Mouse (Mus musculus) neutrophil, adult 5-6 weeks (primary cell): ENCODE results near the gene Pygl. TPM values are rescaled to one million over a fixed set of nuclear protein-coding genes. Genes with fewer than 3 reads are reported as not detected.
"Not testable (repeated sequence)": the region's sequence is repeated elsewhere in the genome, so short reads cannot be mapped to it uniquely, and the experiment has no call there.

Experiments
- ATAC-seq: fragments of 151-379, 151-347 bp; 2 replicates; pipeline ENCODE4 v1.8.0; 2017; ENCODE audit warnings: mild to moderate bottlenecking, moderate TSS enrichment; ENCODE audit not compliant: insufficient number of reproducible peaks, poor library complexity, low FRiP score, severe bottlenecking; ENCODE audit errors: extremely low read depth
- total RNA-seq: library from RNA; stranded (forward); fragments of 200-1000 nt; gene quantifications from 2 replicates; pipeline ENCODE4 v1.2.3, GENCODE M21; 2017

Pygl gene
- total RNA-seq, 1 experiment from 2014 or later: 700 TPM

DNA sequence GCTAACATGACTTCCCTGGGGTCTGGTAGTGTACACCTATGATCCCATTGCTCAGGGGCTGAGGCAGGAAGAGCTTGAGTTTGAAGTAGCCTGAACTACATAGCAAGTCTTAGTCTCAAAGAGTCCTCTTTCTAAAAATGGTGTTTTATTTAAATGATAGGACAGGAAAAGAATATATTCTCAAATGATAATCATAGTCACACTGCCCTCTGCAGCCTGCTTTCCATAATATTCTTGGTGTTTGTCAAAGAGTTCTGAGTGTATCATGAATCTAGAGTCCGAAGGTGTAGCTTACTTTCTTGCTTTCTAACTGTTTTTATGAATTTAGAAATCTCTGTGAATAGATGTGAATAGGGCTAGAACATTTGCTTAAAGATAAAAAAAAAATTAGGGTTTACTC lies 61.3 kb downstream of the Pygl start:
- no peak for ATAC-seq

- no peak for ATAC-seq
These were observed 63.3 kb downstream of the Pygl start for GRCm38 (mm10) chr12:70167950-70168349.

- no peak for ATAC-seq
These were observed 66.5 kb downstream of the Pygl start for GRCm38 (mm10) chr12:70164741-70165140.

DNA sequence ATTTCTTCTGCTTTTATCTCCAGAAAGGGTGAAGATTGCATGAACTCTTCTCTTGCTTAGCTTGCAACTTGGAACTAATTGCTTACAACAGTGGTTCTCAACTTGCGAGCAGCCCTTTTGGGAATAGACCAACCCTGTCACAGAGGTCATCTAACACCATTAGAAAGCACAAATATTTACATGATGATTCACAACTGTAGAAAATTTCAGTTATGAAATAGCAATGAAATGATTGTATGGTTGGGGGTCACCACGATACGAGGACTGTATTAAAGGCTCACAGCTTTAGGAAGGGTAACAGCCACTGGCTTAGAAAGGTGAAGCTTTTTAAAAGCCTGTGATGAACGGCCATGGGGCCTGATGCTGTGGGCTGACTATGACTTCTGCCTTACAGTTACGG lies 70.2 kb downstream of the Pygl start:
- no peak for ATAC-seq

GRCm38 (mm10) chr12:70157292-70158066 lies 73.8 kb downstream of the Pygl start:
- no peak for ATAC-seq

DNA sequence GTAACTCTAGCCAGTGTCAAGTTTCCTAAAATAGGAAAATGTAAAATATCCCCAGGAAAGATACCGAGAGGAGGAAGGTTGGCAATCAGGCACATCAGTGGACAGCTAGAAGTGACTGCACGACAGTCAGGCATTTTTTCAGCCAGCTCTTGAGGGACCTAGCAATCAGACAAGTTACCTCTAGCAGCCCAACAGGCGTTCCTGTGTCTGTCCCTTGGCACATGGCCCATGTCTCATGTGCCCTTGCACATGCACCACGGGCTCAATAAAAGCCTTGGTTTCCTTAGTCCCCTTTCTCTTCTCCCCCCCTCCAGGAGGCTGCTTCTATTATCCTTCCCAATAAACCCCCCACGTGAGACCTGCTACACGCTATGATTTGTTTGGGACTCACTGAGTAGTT lies 75.1 kb downstream of the Pygl start:
- ATAC-seq: no peak

GRCm38 (mm10) chr12:70153842-70154241 lies 77.4 kb downstream of the Pygl start, which contains the start of gene Abhd12b:
Gene Abhd12b (plus strand): TSS chr12:70154142.
- no peak for ATAC-seq

- ATAC-seq: no peak
These were observed 82.5 kb downstream of the Pygl start for GRCm38 (mm10) chr12:70148631-70149265.

DNA sequence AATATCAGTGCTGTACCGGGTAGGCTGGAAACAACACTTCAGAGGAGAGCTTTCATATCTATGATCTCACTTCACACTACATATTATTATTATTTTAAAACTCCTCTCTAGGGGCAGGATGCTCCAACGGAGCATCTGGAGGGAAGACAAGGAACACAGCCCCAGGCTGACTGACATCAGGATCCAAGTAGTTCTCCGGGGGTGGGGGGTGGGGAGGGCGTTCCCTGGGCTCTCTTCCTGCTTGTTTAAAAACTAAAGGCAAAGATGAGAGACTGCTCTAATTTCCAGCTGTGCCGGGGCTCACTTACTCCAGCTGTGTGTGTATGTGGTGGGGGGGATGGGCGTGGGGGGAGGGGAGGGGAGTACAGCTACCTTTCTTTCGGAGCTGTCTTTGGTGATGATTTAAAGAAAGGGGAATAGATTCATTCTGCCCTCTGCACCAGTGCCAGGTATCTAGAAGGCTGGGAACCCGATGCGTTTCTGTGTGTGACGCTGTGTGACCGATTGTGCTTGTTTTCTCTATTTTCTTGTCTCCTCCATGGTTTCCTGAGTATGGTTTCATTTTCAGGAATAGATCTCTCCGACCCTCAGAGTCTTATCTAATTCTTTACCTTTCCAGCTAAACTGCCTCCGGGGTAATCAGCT lies 83.2 kb downstream of the Pygl start:
- ATAC-seq: no peak

- ATAC-seq: no peak
These were observed 85.7 kb downstream of the Pygl start for GRCm38 (mm10) chr12:70145586-70145985.

- ATAC-seq: peak; percentile 68
These were observed 86.4 kb downstream of the Pygl start for GRCm38 (mm10) chr12:70144637-70145448.

- ATAC-seq: not testable (repeated sequence)
These were observed 87.1 kb downstream of the Pygl start for GRCm38 (mm10) chr12:70144106-70144587.

DNA sequence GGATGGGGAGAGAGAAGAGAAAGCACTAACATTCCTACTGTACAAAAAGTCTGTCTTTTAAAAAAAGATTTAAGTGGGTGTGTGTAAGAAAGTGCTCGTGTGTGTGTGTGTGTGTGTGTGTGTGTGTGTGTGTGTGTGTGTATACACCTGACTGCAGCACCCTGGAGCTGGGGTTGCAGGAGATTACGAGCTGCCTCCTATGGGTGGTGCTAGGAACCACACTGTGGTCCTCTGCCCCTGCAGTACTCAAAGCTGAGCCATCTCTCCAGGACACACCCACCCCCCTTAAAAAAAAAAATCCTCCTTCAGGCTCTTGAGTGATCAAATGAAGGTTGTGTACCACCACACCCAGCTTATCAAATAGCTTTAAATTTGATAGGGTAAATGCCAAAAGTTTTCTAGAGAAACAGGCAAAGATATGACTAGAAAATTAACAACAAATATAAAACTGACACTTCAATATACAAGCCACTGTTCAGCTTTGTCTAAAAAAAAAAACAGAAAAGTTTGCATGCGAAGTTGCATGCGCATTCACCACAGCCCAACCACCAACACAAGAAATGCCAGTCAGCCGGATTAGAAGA lies 90.2 kb downstream of the Pygl start:
- ATAC-seq: no peak

Other genes with a start within 250 kb of the Pygl start
- 52.9 and 63.2 TPM in 2 replicates for gene Sav1, start 244.5 kb downstream of the Pygl start, total RNA-seq
- 92.8 and 95.4 TPM in 2 replicates for gene Nin, start 117.8 kb downstream of the Pygl start, total RNA-seq
- 0.70 TPM in 1 of 2 replicates, not detected in the other for gene Abhd12b, start 77.3 kb downstream of the Pygl start, total RNA-seq
- gene Trim9, start 116.1 kb upstream of the Pygl start, total RNA-seq: 0.35 and 0.49 TPM in 2 replicates
- 80.0 and 80.8 TPM in 2 replicates for gene Tmx1, start 221.6 kb upstream of the Pygl start, total RNA-seq